8 mouse cellular contexts compared by ENCODE assay signal in genomic region chr3:55600286-55600685, GRCm38 (mm10).
A peak's percentile ranks its signal among the peaks of the same experiment; 100 is the strongest.
DNase-seq lines count a peak whose midpoint lies in the region; ATAC-seq and TF ChIP-seq lines count a peak whose summit lies in the region.

No protein-coding gene starts in this region.

- ATAC-seq in kidney, embryonic 16.5 days (ENCODE audit: low FRiP score, low TSS enrichment) = peak; percentile 46; the same call in 1 of the 2 replicates
- ATAC-seq in limb, embryonic 14.5 days (ENCODE audit: low FRiP score, low read depth) = peak; percentile 53

- 59% methylated on average over 2 of the region's 2 CpGs for WGBS in kidney, embryonic 16.5 days
- 75% methylated on average over 2 of the region's 2 CpGs for WGBS in kidney, adult 2 months
- 54% methylated on average over 2 of the region's 2 CpGs for WGBS in limb, embryonic 14.5 days

- H3K27ac ChIP-seq in kidney, embryonic 16.5 days (ENCODE audit: low read length) = no peak overlapping the region
- H3K27ac ChIP-seq in kidney, adult 2 months (ENCODE audit: insufficient read depth, low read depth, low read length) = no peak overlapping the region
- peak overlapping the region; percentile 44 for H3K27ac ChIP-seq in limb, embryonic 14.5 days (replicated peaks; ENCODE audit: low read depth, low read length)

- TF ChIP-seq POLR2A in kidney, adult 2 months (IDR thresholded peaks at IDR 0.05; ENCODE audit: low read depth, low read length) = no peak
- TF ChIP-seq POLR2A in limb, embryonic 14.5 days (IDR thresholded peaks at IDR 0.05; ENCODE audit: borderline replicate concordance, extremely low read depth, insufficient read depth, insufficient read length) = no peak

- no peaks in the 10 kb centered on the region for H3K36me3 ChIP-seq in kidney, embryonic 16.5 days (ENCODE audit: insufficient read depth, low read length)
- H3K36me3 ChIP-seq in kidney, adult 2 months (ENCODE audit: control insufficient read depth, insufficient read depth, low read length) = no peaks in the 10 kb centered on the region
- H3K36me3 ChIP-seq in limb, embryonic 14.5 days (ENCODE audit: control insufficient read depth, insufficient read depth, low read length) = no peaks in the 10 kb centered on the region

- no peak overlapping the region for H3K9ac ChIP-seq in kidney, embryonic 16.5 days (replicated peaks; ENCODE audit: low read length)
- H3K9ac ChIP-seq in limb, embryonic 14.5 days (ENCODE audit: low read depth, low read length, severe bottlenecking) = no peak overlapping the region

- H3K4me3 ChIP-seq in kidney, embryonic 16.5 days (ENCODE audit: low read length) = no peak overlapping the region
- H3K4me3 ChIP-seq in kidney, adult 2 months (ENCODE audit: insufficient read depth, low read depth, low read length) = no peak overlapping the region
- no peak overlapping the region for H3K4me3 ChIP-seq in limb, embryonic 14.5 days (replicated peaks; ENCODE audit: low read length)

- H3K4me1 ChIP-seq in kidney, embryonic 16.5 days (ENCODE audit: insufficient read depth, low read length) = peaks cover 12% of the 10 kb centered on the region
- no peaks in the 10 kb centered on the region for H3K4me1 ChIP-seq in kidney, adult 2 months (ENCODE audit: control insufficient read depth, insufficient read depth, low read length)
- H3K4me1 ChIP-seq in limb, embryonic 14.5 days (ENCODE audit: control insufficient read depth, insufficient read depth, low read length) = peaks cover 16% of the 10 kb centered on the region

- no peaks in the 10 kb centered on the region for H3K27me3 ChIP-seq in kidney, embryonic 16.5 days (ENCODE audit: insufficient read depth, low read length)
- no peaks in the 10 kb centered on the region for H3K27me3 ChIP-seq in kidney, adult 2 months (replicated peaks; ENCODE audit: control insufficient read depth, insufficient read depth, low read length)
- no peaks in the 10 kb centered on the region for H3K27me3 ChIP-seq in limb, embryonic 14.5 days (ENCODE audit: control insufficient read depth, insufficient read depth, low read length)

- H3K9me3 ChIP-seq in kidney, embryonic 16.5 days (ENCODE audit: low read length) = no peaks in the 10 kb centered on the region
- H3K9me3 ChIP-seq in limb, embryonic 14.5 days (ENCODE audit: control insufficient read depth, low read length) = no peaks in the 10 kb centered on the region

- no peak for TF ChIP-seq CTCF in kidney, adult 2 months (conservative IDR thresholded peaks at IDR 0.05; ENCODE audit: insufficient read depth, insufficient read length, low read depth, low read length)

- DNase-seq in kidney, adult 2 months = no peak
- peak; percentile 50 to 52 for DNase-seq in adrenal gland, adult 18-20 months (ENCODE audit: low spot score in 2 of 2)
- peak; percentile 80 for DNase-seq in gastrocnemius, postnatal 25 days
- peak; percentile 80 for DNase-seq in limb, embryonic 14.5 days (ENCODE audit: low spot score)
- DNase-seq in frontal cortex, postnatal 25 days (ENCODE audit: low spot score in 2 of 2) = no peak
- no peak for DNase-seq in B cell, adult 2 months
- no peak for DNase-seq in thymus, postnatal 14 days

- H3K4me2 ChIP-seq in kidney, embryonic 16.5 days (replicated peaks; ENCODE audit: low read depth, low read length) = no peak overlapping the region
- H3K4me2 ChIP-seq in limb, embryonic 14.5 days (replicated peaks; ENCODE audit: low read depth, low read length, severe bottlenecking) = no peak overlapping the region

Comparison
In these comparisons a context has a peak if more than half of its experiments do, and no peak if none do; other contexts are left out.
1. DNase-seq: peak in adrenal gland, adult 18-20 months (2 of 2), gastrocnemius, postnatal 25 days (single experiment) and limb, embryonic 14.5 days (single experiment); none in kidney, adult 2 months (single experiment), frontal cortex, postnatal 25 days (0 of 2), B cell, adult 2 months (0 of 2) and thymus, postnatal 14 days (single experiment).